Mouse (Mus musculus): ENCODE measurements around the gene Gucd1. TPM values are rescaled to one million over a fixed set of nuclear protein-coding genes. Genes with fewer than 3 reads are reported as not detected.
A peak's percentile ranks its signal among the peaks of the same experiment; 100 is the strongest.
"Not testable (repeated sequence)": the region's sequence is repeated elsewhere in the genome, so short reads cannot be mapped to it uniquely, and the experiment has no call there.

Gene Gucd1
- polyA plus RNA-seq, 1 experiment from 2014 or later = 22.4 TPM

GRCm38 (mm10) chr10:75429522-75430146 is 88.1 kb downstream of the Gucd1 start:
- Histone ChIP-seq H3K4me3 (no peak overlapping the region), H3K27me3 (replicated peaks) (no peaks in the 10 kb centered on the region), H3K9me3 (no peaks in the 10 kb centered on the region), H3K36me3 (no peaks in the 10 kb centered on the region), H3K9ac (no peak overlapping the region), H3K4me2 (no peak overlapping the region), H3K27ac (replicated peaks) (no peak overlapping the region), H3K4me1 (peaks cover 4% of the 10 kb centered on the region)
- ATAC-seq (ENCODE audit: extremely low read depth, insufficient number of reproducible peaks, low FRiP score, low TSS enrichment) = no peak
- 77% methylated on average over 7 of the region's 7 CpGs for WGBS

GRCm38 (mm10) chr10:75429004-75429380 is 88.8 kb downstream of the Gucd1 start:
- H3K27me3 ChIP-seq (replicated peaks) = no peaks in the 10 kb centered on the region
- H3K4me2 ChIP-seq = no peak overlapping the region
- no peak overlapping the region for H3K27ac ChIP-seq (replicated peaks)
- H3K36me3 ChIP-seq = no peaks in the 10 kb centered on the region
- no peak overlapping the region for H3K9ac ChIP-seq
- H3K9me3 ChIP-seq = no peaks in the 10 kb centered on the region
- no peak overlapping the region for H3K4me3 ChIP-seq
- 77% methylated on average over 6 of the region's 6 CpGs for WGBS
- ATAC-seq (ENCODE audit: extremely low read depth, insufficient number of reproducible peaks, low FRiP score, low TSS enrichment) = no peak
- peaks cover 9% of the 10 kb centered on the region for H3K4me1 ChIP-seq

- ATAC-seq (ENCODE audit: extremely low read depth, insufficient number of reproducible peaks, low FRiP score, low TSS enrichment) = no peak
Observed at GRCm38 (mm10) chr10:75428049-75429003, 89.4 kb downstream of the Gucd1 start.

GRCm38 (mm10) chr10:75424498-75424901 is 93.3 kb downstream of the Gucd1 start:
- H3K36me3 ChIP-seq = no peaks in the 10 kb centered on the region
- no peaks in the 10 kb centered on the region for H3K27me3 ChIP-seq (replicated peaks)
- no peak overlapping the region for H3K9ac ChIP-seq
- peak overlapping the region; percentile 12; the same call in 1 of the 2 replicates for H3K27ac ChIP-seq (replicated peaks)
- peaks cover 14% of the 10 kb centered on the region for H3K4me1 ChIP-seq
- WGBS = 48% methylated on average over 10 of the region's 10 CpGs
- H3K9me3 ChIP-seq = no peaks in the 10 kb centered on the region
- ATAC-seq (ENCODE audit: extremely low read depth, insufficient number of reproducible peaks, low FRiP score, low TSS enrichment) = no peak
- peak overlapping the region; percentile 22 for H3K4me2 ChIP-seq
- no peak overlapping the region for H3K4me3 ChIP-seq

More at GRCm38 (mm10) chr10:75428049-75429003, 89.4 kb downstream of the Gucd1 start:
- Histone ChIP-seq H3K9me3 (no peaks in the 10 kb centered on the region), H3K4me3 (no peak overlapping the region), H3K9ac (no peak overlapping the region), H3K27me3 (replicated peaks) (no peaks in the 10 kb centered on the region), H3K36me3 (no peaks in the 10 kb centered on the region), H3K4me2 (no peak overlapping the region), H3K27ac (replicated peaks) (no peak overlapping the region), H3K4me1 (peaks cover 9% of the 10 kb centered on the region)
- 73% methylated on average over 13 of the region's 13 CpGs for WGBS

GRCm38 (mm10) chr10:75418747-75419146 is 99.0 kb downstream of the Gucd1 start:
- peaks cover 5% of the 10 kb centered on the region; the same call in 1 of the 2 replicates for H3K4me1 ChIP-seq
- no peaks in the 10 kb centered on the region for H3K9me3 ChIP-seq
- no peak overlapping the region for H3K27ac ChIP-seq (replicated peaks)
- WGBS = 66% methylated on average over 4 of the region's 4 CpGs
- H3K27me3 ChIP-seq (replicated peaks) = no peaks in the 10 kb centered on the region
- H3K36me3 ChIP-seq = no peaks in the 10 kb centered on the region
- ATAC-seq (ENCODE audit: extremely low read depth, insufficient number of reproducible peaks, low FRiP score, low TSS enrichment) = no peak
- H3K9ac ChIP-seq = no peak overlapping the region
- H3K4me2 ChIP-seq = no peak overlapping the region
- H3K4me3 ChIP-seq = no peak overlapping the region

- Histone ChIP-seq H3K9ac (no peak overlapping the region), H3K27ac (replicated peaks) (no peak overlapping the region), H3K9me3 (no peaks in the 10 kb centered on the region), H3K27me3 (replicated peaks) (no peaks in the 10 kb centered on the region), H3K4me3 (no peak overlapping the region), H3K36me3 (no peaks in the 10 kb centered on the region), H3K4me1 (peaks cover 7% of the 10 kb centered on the region), H3K4me2 (no peak overlapping the region)
- no peak for ATAC-seq (ENCODE audit: extremely low read depth, insufficient number of reproducible peaks, low FRiP score, low TSS enrichment)
- 89% methylated on average over 8 of the region's 8 CpGs for WGBS
Observed at GRCm38 (mm10) chr10:75417363-75418042, 100.3 kb downstream of the Gucd1 start.

- Histone ChIP-seq H3K27me3 (replicated peaks) (no peaks in the 10 kb centered on the region), H3K9me3 (no peaks in the 10 kb centered on the region), H3K36me3 (no peaks in the 10 kb centered on the region), H3K4me3 (no peak overlapping the region), H3K9ac (no peak overlapping the region), H3K4me1 (peaks cover 15% of the 10 kb centered on the region), H3K27ac (replicated peaks) (no peak overlapping the region), H3K4me2 (no peak overlapping the region)
- 76% methylated on average over 7 of the region's 7 CpGs for WGBS
- no peak for ATAC-seq (ENCODE audit: extremely low read depth, insufficient number of reproducible peaks, low FRiP score, low TSS enrichment)
Observed at GRCm38 (mm10) chr10:75414925-75415324, 102.8 kb downstream of the Gucd1 start.

GRCm38 (mm10) chr10:75412114-75413103 is 105.4 kb downstream of the Gucd1 start:
- Histone ChIP-seq H3K4me2 (peak overlapping the region; percentile 44), H3K9me3 (no peaks in the 10 kb centered on the region), H3K27ac (replicated peaks) (no peak overlapping the region), H3K4me1 (peaks cover 15% of the 10 kb centered on the region), H3K27me3 (replicated peaks) (no peaks in the 10 kb centered on the region), H3K4me3 (no peak overlapping the region), H3K36me3 (no peaks in the 10 kb centered on the region), H3K9ac (peak overlapping the region; percentile 38; the same call in 1 of the 2 replicates)
- whole genome bisulfite sequencing = 66% methylated on average over 27 of the region's 27 CpGs
- ATAC-seq (ENCODE audit: extremely low read depth, insufficient number of reproducible peaks, low FRiP score, low TSS enrichment) = no peak

- H3K4me1 ChIP-seq = peaks cover 23% of the 10 kb centered on the region
- not testable (repeated sequence) for H3K36me3 ChIP-seq; H3K4me2 ChIP-seq; ATAC-seq (ENCODE audit: extremely low read depth, insufficient number of reproducible peaks, low FRiP score, low TSS enrichment); H3K9me3 ChIP-seq; H3K27me3 ChIP-seq (replicated peaks); H3K4me3 ChIP-seq; H3K9ac ChIP-seq; H3K27ac ChIP-seq (replicated peaks)
- 42% methylated on average over 10 of the region's 10 CpGs for WGBS
Observed at GRCm38 (mm10) chr10:75411343-75412113, 106.2 kb downstream of the Gucd1 start.

GRCm38 (mm10) chr10:75407741-75408140 is 110.0 kb downstream of the Gucd1 start:
- Histone ChIP-seq H3K27ac (replicated peaks) (no peak overlapping the region), H3K4me2 (no peak overlapping the region), H3K36me3 (no peaks in the 10 kb centered on the region), H3K9me3 (no peaks in the 10 kb centered on the region), H3K4me1 (peaks cover 29% of the 10 kb centered on the region), H3K4me3 (no peak overlapping the region), H3K9ac (no peak overlapping the region), H3K27me3 (replicated peaks) (no peaks in the 10 kb centered on the region)
- no peak for ATAC-seq (ENCODE audit: extremely low read depth, insufficient number of reproducible peaks, low FRiP score, low TSS enrichment)
- WGBS = 78% methylated on average over 4 of the region's 4 CpGs

All from heart, embryonic 13.5 days (tissue).